Mouse (Mus musculus): ENCODE results near the gene Ctbp1. TPM values are rescaled to one million over a fixed set of nuclear protein-coding genes. Genes with fewer than 3 reads are reported as not detected.
A peak's percentile ranks its signal among the peaks of the same experiment; 100 is the strongest.

The Ctbp1 gene
- 298 and 323 TPM in 2 replicates for polyA plus RNA-seq (2015; fragmentation: Nextera tagmentation; extraction: Ambion mirVana)

DNA sequence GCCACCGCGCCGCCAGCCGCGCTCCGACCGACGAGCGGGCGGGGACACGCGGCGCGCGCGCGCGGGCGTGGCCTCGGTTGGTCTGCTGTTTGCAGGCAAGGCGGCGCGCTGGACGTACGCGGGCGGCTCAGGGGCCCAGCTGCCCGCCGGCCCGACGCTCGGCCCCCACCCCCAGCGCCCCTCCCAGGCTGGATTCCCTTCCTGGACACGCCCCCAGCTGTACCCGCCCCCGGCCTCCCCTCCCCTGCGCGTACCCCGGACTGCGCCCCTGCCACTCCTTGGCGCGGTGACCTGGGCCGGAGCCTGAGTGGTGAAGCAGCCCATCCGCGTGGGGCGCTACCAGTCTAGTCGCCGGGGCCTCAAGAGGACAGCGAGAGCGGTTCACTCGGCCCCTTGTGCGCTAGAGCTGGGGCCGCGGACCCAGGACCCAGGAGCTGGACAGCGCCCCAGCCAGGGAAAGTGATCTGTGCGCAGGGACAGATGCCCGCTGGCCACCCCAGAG, at the start of gene Ctbp1:
Gene Ctbp1 (minus strand): TSS at position 42 of the 502 bp plus-strand sequence.
- ATAC-seq (ENCODE audit: insufficient read depth, low FRiP score, low read depth) = peak; percentile 91
- Histone ChIP-seq H3K9ac (peak within 1 kb of the TSS; percentile 81), H3K9me3 (no peaks in the 10 kb centered on the region), H3K4me2 (peak within 1 kb of the TSS; percentile 75), H3K27ac (peak within 1 kb of the TSS; percentile 98), H3K27me3 (replicated peaks) (no peaks in the 10 kb centered on the region), H3K4me1 (peaks cover 30% of the 10 kb centered on the region), H3K36me3 (peaks cover 14% of the 10 kb centered on the region), H3K4me3 (replicated peaks) (peak within 1 kb of the TSS; percentile 75)
- under 1% methylated on average over 33 of the region's 57 CpGs for WGBS

DNA sequence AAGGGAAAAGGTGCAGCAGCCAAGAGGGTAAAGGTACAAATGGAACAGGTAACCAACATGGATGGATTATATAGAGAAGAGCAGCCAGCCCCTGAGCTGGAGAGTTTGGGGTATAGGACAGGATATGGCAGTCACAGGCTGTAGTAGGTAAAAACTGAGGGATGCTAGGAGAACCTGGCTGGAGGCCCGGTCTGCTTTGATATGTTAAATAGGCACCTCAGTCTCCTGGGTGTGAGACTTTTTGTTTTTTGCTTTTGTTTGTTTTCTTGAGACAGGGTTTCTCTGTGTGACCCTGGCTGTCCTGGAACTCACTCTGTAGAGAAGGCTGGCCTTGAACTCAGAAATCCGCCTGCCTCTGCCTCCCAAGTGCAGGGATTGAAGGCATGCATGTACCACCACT, 49.7 kb upstream of the Ctbp1 start:
- Histone ChIP-seq H3K4me3 (replicated peaks) (no peak overlapping the region), H3K9me3 (no peaks in the 10 kb centered on the region), H3K4me1 (no peaks in the 10 kb centered on the region), H3K9ac (no peak overlapping the region), H3K27ac (no peak overlapping the region), H3K36me3 (no peaks in the 10 kb centered on the region), H3K4me2 (no peak overlapping the region), H3K27me3 (replicated peaks) (no peaks in the 10 kb centered on the region)
- no peak for ATAC-seq (ENCODE audit: insufficient read depth, low FRiP score, low read depth)
- 65% methylated on average over 2 of the region's 2 CpGs for WGBS

GRCm38 (mm10) chr5:33312192-33312591, 37.4 kb upstream of the Ctbp1 start:
- no peaks in the 10 kb centered on the region for H3K27me3 ChIP-seq (replicated peaks)

DNA sequence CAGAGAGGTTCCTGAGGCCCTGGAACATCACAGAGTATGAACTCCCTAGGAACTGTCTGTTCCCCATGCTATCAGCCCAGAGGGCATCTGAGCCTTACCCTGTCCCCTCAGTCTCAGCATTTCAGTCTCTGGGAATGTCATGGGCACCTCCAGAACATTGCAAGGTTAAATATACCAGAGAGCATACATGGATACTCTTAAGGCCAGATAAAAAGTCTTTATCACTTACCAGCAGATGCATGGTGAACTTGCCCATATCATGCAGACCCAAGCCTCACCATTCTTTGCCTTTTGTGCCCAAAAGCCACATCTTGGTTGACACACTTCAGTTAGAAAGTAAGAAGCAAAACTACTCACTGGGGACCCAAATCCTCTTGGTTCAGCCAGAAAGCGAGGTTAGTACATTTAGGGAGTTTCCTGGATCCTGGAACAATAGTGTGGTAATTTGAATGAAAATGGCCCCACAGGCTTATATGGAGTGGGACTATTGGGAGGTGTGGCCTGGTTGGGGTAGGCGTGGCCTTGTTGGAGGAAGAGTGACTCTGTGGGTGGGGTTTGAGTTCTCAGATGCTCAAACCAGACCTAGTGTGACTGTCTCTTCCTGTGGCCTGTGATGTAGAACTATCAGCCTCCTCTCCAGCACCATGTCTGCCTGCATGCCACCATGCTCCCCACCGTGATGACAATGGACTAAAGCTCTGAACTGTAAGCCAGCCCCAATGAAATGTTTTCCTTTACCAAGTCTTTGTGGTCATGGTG, 36.1 kb upstream of the Ctbp1 start:
- Histone ChIP-seq H3K4me3 (replicated peaks) (no peak overlapping the region), H3K27ac (no peak overlapping the region), H3K4me2 (no peak overlapping the region), H3K36me3 (no peaks in the 10 kb centered on the region), H3K9ac (no peak overlapping the region), H3K4me1 (no peaks in the 10 kb centered on the region), H3K9me3 (no peaks in the 10 kb centered on the region), H3K27me3 (replicated peaks) (no peaks in the 10 kb centered on the region)
- 70% methylated on average over 3 of the region's 3 CpGs for WGBS
- no peak for ATAC-seq (ENCODE audit: insufficient read depth, low FRiP score, low read depth)

More at GRCm38 (mm10) chr5:33312192-33312591, 37.4 kb upstream of the Ctbp1 start:
- WGBS = 80% methylated on average over 7 of the region's 7 CpGs
- no peak overlapping the region for H3K27ac ChIP-seq
- H3K4me2 ChIP-seq = no peak overlapping the region
- H3K9me3 ChIP-seq = no peaks in the 10 kb centered on the region
- H3K9ac ChIP-seq = no peak overlapping the region
- H3K4me3 ChIP-seq (replicated peaks) = no peak overlapping the region
- no peaks in the 10 kb centered on the region for H3K36me3 ChIP-seq
- H3K4me1 ChIP-seq = no peaks in the 10 kb centered on the region
- no peak for ATAC-seq (ENCODE audit: insufficient read depth, low FRiP score, low read depth)

GRCm38 (mm10) chr5:33301801-33302200, 27.0 kb upstream of the Ctbp1 start:
- WGBS = 80% methylated on average over 2 of the region's 2 CpGs
- Histone ChIP-seq H3K4me3 (replicated peaks) (no peak overlapping the region), H3K4me1 (no peaks in the 10 kb centered on the region), H3K9me3 (no peaks in the 10 kb centered on the region), H3K4me2 (no peak overlapping the region), H3K27ac (no peak overlapping the region), H3K27me3 (replicated peaks) (no peaks in the 10 kb centered on the region), H3K36me3 (no peaks in the 10 kb centered on the region), H3K9ac (no peak overlapping the region)
- ATAC-seq (ENCODE audit: insufficient read depth, low FRiP score, low read depth) = no peak

- no peak overlapping the region for H3K4me3 ChIP-seq (replicated peaks)
- no peak overlapping the region for H3K27ac ChIP-seq
- ATAC-seq (ENCODE audit: insufficient read depth, low FRiP score, low read depth) = no peak
- no peaks in the 10 kb centered on the region for H3K9me3 ChIP-seq
- H3K4me2 ChIP-seq = no peak overlapping the region
- no peaks in the 10 kb centered on the region for H3K36me3 ChIP-seq
- no peak overlapping the region for H3K9ac ChIP-seq
- WGBS = 71% methylated on average over 6 of the region's 6 CpGs
- no peaks in the 10 kb centered on the region for H3K27me3 ChIP-seq (replicated peaks)
- H3K4me1 ChIP-seq = no peaks in the 10 kb centered on the region
Observed at GRCm38 (mm10) chr5:33297164-33297563, 22.4 kb upstream of the Ctbp1 start.

- Histone ChIP-seq H3K36me3 (no peaks in the 10 kb centered on the region), H3K4me3 (replicated peaks) (no peak overlapping the region), H3K4me2 (no peak overlapping the region), H3K9ac (no peak overlapping the region), H3K27ac (no peak overlapping the region), H3K9me3 (no peaks in the 10 kb centered on the region), H3K4me1 (no peaks in the 10 kb centered on the region), H3K27me3 (replicated peaks) (no peaks in the 10 kb centered on the region)
- 37% methylated on average over 16 of the region's 16 CpGs for WGBS
- no peak for ATAC-seq (ENCODE audit: insufficient read depth, low FRiP score, low read depth)
Observed at GRCm38 (mm10) chr5:33293796-33294430, 19.1 kb upstream of the Ctbp1 start.

GRCm38 (mm10) chr5:33283951-33284350, 9.2 kb upstream of the Ctbp1 start:
- Histone ChIP-seq H3K9me3 (no peaks in the 10 kb centered on the region), H3K4me2 (no peak overlapping the region), H3K27me3 (replicated peaks) (no peaks in the 10 kb centered on the region), H3K9ac (no peak overlapping the region), H3K4me1 (no peaks in the 10 kb centered on the region), H3K4me3 (replicated peaks) (no peak overlapping the region), H3K27ac (no peak overlapping the region), H3K36me3 (no peaks in the 10 kb centered on the region)
- no peak for ATAC-seq (ENCODE audit: insufficient read depth, low FRiP score, low read depth)
- 58% methylated on average over 7 of the region's 7 CpGs for WGBS

- Histone ChIP-seq H3K27ac (no peak overlapping the region), H3K4me1 (no peaks in the 10 kb centered on the region), H3K4me2 (no peak overlapping the region), H3K4me3 (replicated peaks) (no peak overlapping the region), H3K27me3 (replicated peaks) (no peaks in the 10 kb centered on the region), H3K9me3 (no peaks in the 10 kb centered on the region), H3K9ac (no peak overlapping the region), H3K36me3 (no peaks in the 10 kb centered on the region)
- ATAC-seq (ENCODE audit: insufficient read depth, low FRiP score, low read depth) = no peak
- WGBS = 55% methylated on average over 1 of the region's 1 CpGs
Observed at GRCm38 (mm10) chr5:33281428-33281827, 6.6 kb upstream of the Ctbp1 start.

DNA sequence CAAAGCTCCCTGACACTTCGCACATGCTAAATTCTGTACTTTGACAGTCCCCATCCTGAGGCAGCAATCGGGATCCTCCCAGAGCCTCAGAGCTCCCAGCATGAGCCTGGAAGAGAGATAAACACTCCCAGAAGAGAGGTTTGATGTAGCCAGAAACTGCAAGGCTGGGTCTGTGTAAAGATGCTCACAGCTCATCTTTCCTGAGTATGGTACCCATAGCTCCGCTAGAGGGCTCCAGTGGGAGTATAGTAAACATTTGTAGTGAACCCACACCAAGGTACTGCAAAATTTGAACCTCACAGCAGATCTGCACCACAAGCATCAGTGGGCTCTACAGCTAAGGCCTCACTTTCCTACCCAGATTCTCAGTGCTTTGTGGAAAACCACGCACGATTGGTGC, 4.2 kb upstream of the Ctbp1 start:
- 55% methylated on average over 5 of the region's 5 CpGs for WGBS
- H3K4me1 ChIP-seq = no peaks in the 10 kb centered on the region
- H3K27me3 ChIP-seq (replicated peaks) = no peaks in the 10 kb centered on the region
- no peak overlapping the region for H3K4me3 ChIP-seq (replicated peaks)
- no peak overlapping the region for H3K4me2 ChIP-seq
- no peak for ATAC-seq (ENCODE audit: insufficient read depth, low FRiP score, low read depth)
- no peaks in the 10 kb centered on the region for H3K9me3 ChIP-seq
- no peak overlapping the region for H3K9ac ChIP-seq
- H3K36me3 ChIP-seq = no peaks in the 10 kb centered on the region
- no peak overlapping the region for H3K27ac ChIP-seq

DNA sequence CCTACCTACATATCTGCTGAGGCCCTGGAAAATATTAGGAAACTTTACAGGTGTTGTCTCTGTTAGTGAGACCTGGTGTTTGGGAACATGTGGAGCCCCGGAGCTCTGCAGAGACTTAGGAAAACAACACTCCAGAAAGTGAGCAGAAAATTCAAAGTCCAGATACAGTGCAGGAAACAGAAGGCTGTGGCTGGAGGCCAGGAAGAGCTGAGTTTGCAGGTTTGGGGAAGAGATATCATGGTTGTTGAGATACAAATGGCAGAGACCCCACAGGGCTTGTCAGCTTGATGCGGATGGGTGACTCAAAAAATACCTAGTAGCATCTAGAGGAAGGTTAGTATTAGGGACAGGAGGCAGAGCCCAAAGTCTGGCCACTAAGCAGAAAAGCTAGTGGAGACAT, 2.5 kb upstream of the Ctbp1 start:
- H3K4me1 ChIP-seq = peaks cover 16% of the 10 kb centered on the region
- no peaks in the 10 kb centered on the region for H3K27me3 ChIP-seq (replicated peaks)
- H3K4me3 ChIP-seq (replicated peaks) = no peak overlapping the region
- H3K9me3 ChIP-seq = no peaks in the 10 kb centered on the region
- H3K9ac ChIP-seq = no peak overlapping the region
- 72% methylated on average over 2 of the region's 2 CpGs for WGBS
- peaks cover 8% of the 10 kb centered on the region for H3K36me3 ChIP-seq
- H3K4me2 ChIP-seq = no peak overlapping the region
- no peak for ATAC-seq (ENCODE audit: insufficient read depth, low FRiP score, low read depth)
- H3K27ac ChIP-seq = no peak overlapping the region

DNA sequence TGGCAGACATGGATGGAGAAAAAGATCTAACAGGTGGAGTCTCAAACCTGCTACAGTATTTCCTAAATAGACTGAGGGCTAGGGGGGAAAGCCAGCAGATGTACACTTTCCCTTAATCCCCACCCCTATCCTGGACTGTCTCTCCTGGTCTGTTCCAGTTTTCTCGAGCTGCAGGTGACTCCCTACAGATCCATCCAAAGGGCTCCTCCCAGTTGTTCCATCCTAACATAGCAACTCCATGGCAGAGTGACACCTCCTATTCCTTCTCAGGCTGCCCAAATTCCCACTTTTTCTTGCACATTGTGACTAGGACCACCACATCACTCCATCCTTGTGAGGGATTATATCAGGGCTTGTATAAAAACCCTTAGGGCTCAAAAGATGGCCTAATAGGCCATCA, 960 bp upstream of the Ctbp1 start:
- no peaks in the 10 kb centered on the region for H3K27me3 ChIP-seq (replicated peaks)
- H3K4me3 ChIP-seq (replicated peaks) = peak overlapping the region; percentile 75; the same call in 1 of the 2 replicates
- H3K9me3 ChIP-seq = no peaks in the 10 kb centered on the region
- ATAC-seq (ENCODE audit: insufficient read depth, low FRiP score, low read depth) = no peak
- H3K27ac ChIP-seq = no peak overlapping the region
- H3K4me2 ChIP-seq = peak overlapping the region; percentile 73
- peaks cover 11% of the 10 kb centered on the region for H3K36me3 ChIP-seq
- H3K9ac ChIP-seq = no peak overlapping the region
- H3K4me1 ChIP-seq = peaks cover 25% of the 10 kb centered on the region
- 16% methylated on average over 1 of the region's 1 CpGs for WGBS

Measured in stomach, embryonic 15.5 days (tissue).